Mouse (Mus musculus): ENCODE data around the gene Gm44965. TPM values are rescaled to one million over a fixed set of nuclear protein-coding genes. Genes with fewer than 3 reads are reported as not detected.

Gm44965 gene
- polyA plus RNA-seq, 1 experiment: 0.42 TPM

DNA sequence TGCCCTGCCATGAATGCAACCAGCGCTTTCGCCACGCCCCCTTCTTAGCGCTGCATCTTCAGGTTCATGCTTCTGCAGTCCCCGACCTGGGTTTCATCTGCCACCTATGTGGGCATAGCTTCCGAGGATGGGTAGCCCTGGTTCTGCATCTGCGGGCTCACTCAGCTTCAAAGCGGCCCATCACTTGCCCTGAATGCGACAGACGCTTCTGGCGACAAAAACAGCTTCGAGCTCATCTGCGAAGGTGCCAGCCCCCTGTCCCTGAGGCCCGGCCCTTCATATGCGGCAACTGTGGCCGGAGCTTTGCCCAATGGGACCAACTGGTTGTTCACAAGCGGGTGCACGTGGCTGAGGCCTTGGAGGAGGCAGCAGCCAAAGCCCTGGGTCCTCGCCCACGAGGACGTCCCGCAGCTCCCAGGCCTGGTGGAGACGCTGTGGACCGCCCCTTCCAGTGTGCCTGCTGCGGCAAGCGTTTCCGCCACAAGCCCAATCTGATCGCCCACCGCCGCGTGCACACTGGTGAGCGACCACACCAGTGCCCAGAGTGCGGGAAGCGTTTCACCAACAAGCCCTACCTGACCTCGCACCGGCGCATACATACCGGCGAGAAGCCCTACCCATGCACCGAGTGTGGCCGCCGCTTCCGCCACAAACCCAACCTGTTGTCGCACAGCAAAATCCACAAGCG lies 2.9 kb downstream of the Gm44965 start:
- peaks cover 2% of the 10 kb centered on the region for H3K36me3 ChIP-seq (ENCODE audit: control insufficient read depth, insufficient read depth, low read length)
- no peak overlapping the region for H3K27ac ChIP-seq (ENCODE audit: insufficient read depth, low read depth, low read length)
- no peak for TF ChIP-seq POLR2A (IDR thresholded peaks at IDR 0.05; ENCODE audit: low read depth, low read length)
- TF ChIP-seq CTCF (conservative IDR thresholded peaks at IDR 0.05; ENCODE audit: insufficient read depth, insufficient read length, low read depth, low read length): no peak

DNA sequence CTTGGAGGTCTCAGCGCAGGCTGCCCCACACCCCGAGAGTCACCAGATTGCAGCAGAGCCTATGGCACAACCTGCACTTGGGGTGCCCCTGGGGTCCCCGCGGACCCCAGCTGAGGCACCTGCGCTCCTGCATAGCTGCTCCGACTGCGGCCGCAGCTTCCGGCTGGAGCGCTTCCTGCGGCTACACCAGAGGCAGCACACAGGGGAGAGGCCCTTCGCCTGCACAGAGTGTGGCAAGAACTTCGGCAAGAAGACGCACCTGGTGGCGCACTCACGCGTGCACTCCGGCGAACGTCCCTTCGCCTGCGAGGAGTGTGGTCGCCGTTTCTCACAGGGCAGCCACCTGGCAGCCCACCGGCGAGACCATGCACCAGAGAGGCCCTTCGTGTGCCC lies 3.5 kb downstream of the Gm44965 start:
- Histone ChIP-seq H3K4me3 (ENCODE audit: insufficient read depth, low read depth, low read length) (no peak overlapping the region), H3K4me1 (ENCODE audit: control insufficient read depth, insufficient read depth, low read length) (peaks cover 18% of the 10 kb centered on the region), H3K27me3 (replicated peaks; ENCODE audit: control insufficient read depth, insufficient read depth, low read length) (no peaks in the 10 kb centered on the region), H3K36me3 (ENCODE audit: control insufficient read depth, insufficient read depth, low read length) (peaks cover 2% of the 10 kb centered on the region), H3K27ac (ENCODE audit: insufficient read depth, low read depth, low read length) (no peak overlapping the region)
- no peak for DNase-seq
- TF ChIP-seq CTCF (conservative IDR thresholded peaks at IDR 0.05; ENCODE audit: insufficient read depth, insufficient read length, low read depth, low read length): no peak
- TF ChIP-seq POLR2A (IDR thresholded peaks at IDR 0.05; ENCODE audit: low read depth, low read length): no peak
- WGBS: 98% methylated on average over 27 of the region's 27 CpGs

More for the DNA sequence above, 2.9 kb downstream of the Gm44965 start:
- peaks cover 19% of the 10 kb centered on the region for H3K4me1 ChIP-seq (ENCODE audit: control insufficient read depth, insufficient read depth, low read length)
- 95% methylated on average over 45 of the region's 45 CpGs for WGBS
- no peak overlapping the region for H3K4me3 ChIP-seq (ENCODE audit: insufficient read depth, low read depth, low read length)
- no peak for DNase-seq
- H3K27me3 ChIP-seq (replicated peaks; ENCODE audit: control insufficient read depth, insufficient read depth, low read length): no peaks in the 10 kb centered on the region

DNA sequence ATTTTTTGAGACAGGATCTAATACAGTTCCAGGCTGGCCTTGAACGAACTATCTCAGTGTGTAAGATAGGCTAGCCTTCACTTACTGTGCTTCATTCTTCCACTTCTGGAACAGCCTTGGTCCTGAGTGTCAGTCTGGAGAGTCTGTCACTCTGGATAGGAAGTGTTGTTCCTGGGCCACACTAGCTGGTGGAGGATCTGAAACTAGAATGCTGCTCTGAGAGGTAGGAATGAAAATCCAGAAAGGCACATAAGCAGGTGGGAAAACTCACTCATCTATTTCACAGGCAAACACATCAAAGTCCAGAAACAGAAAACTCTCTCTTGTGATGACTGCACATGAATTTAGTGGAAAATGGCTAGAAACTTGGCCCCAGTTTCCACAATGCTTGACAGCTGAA lies 6.9 kb downstream of the Gm44965 start:
- peak overlapping the region; percentile 89 for H3K27ac ChIP-seq (ENCODE audit: insufficient read depth, low read depth, low read length)
- WGBS: 88% methylated on average over 1 of the region's 1 CpGs
- TF ChIP-seq POLR2A (IDR thresholded peaks at IDR 0.05; ENCODE audit: low read depth, low read length) (no peak), CTCF (conservative IDR thresholded peaks at IDR 0.05; ENCODE audit: insufficient read depth, insufficient read length, low read depth, low read length) (no peak)
- peaks cover 11% of the 10 kb centered on the region; the same call in 1 of the 2 replicates for H3K4me1 ChIP-seq (ENCODE audit: control insufficient read depth, insufficient read depth, low read length)
- H3K4me3 ChIP-seq (ENCODE audit: insufficient read depth, low read depth, low read length): no peak overlapping the region
- peak; percentile 20 for DNase-seq
- H3K36me3 ChIP-seq (ENCODE audit: control insufficient read depth, insufficient read depth, low read length): peaks cover 2% of the 10 kb centered on the region
- H3K27me3 ChIP-seq (replicated peaks; ENCODE audit: control insufficient read depth, insufficient read depth, low read length): no peaks in the 10 kb centered on the region

DNA sequence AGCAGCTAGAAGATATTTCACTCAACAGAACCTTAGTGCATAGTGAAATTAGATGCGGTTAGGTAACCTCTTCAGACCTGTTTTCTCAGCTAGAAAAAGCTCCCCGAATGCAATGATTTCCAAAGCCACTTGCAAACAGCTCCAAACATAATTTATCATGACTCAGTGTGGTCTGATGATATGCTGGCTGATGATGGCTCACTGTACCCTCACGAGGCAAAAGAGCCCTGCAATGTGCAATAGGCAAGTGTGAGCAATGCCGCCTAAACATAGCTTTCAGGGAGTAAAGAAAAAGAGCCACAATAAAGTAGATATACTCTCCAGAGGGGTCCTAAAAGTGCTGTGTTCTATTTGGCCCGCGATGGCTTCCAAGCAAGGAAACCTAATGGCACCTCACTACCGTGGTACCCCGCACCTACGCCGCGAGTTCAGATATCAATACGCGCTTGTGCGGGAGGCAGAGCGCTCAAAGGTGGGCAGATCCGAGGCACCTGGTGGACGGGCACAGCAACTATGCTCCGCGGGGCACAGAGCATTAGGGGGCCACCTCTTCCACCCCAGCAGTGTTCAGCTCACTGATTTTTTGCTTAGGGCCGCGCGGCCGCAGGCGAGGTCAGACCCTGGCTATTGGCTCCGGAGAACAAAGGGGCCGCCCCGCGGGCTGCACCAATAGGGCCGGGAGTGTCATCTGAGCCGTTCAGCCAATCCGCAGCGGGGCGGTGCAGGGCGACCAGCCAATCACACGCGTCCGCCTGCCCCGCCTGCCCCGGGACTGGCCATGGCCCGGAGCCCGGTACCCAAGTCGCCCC lies 7.7 kb downstream of the Gm44965 start, which contains the start of gene Zfp775:
TSS of gene Zfp775 (plus strand) at position 793 of the 809 bp plus-strand sequence.
- 5% methylated on average over 42 of the region's 42 CpGs for WGBS
- DNase-seq: peak; percentile 99
- peak within 1 kb of the TSS; percentile 87 for H3K4me3 ChIP-seq (ENCODE audit: insufficient read depth, low read depth, low read length)
- H3K27me3 ChIP-seq (replicated peaks; ENCODE audit: control insufficient read depth, insufficient read depth, low read length): no peaks in the 10 kb centered on the region
- peaks cover 2% of the 10 kb centered on the region for H3K36me3 ChIP-seq (ENCODE audit: control insufficient read depth, insufficient read depth, low read length)
- TF ChIP-seq CTCF (conservative IDR thresholded peaks at IDR 0.05; ENCODE audit: insufficient read depth, insufficient read length, low read depth, low read length) (no peak), POLR2A (IDR thresholded peaks at IDR 0.05; ENCODE audit: low read depth, low read length) (peak; percentile 12)
- peak within 1 kb of the TSS; percentile 95 for H3K27ac ChIP-seq (ENCODE audit: insufficient read depth, low read depth, low read length)
- H3K4me1 ChIP-seq (ENCODE audit: control insufficient read depth, insufficient read depth, low read length): peaks cover 11% of the 10 kb centered on the region; the same call in 1 of the 2 replicates

DNA sequence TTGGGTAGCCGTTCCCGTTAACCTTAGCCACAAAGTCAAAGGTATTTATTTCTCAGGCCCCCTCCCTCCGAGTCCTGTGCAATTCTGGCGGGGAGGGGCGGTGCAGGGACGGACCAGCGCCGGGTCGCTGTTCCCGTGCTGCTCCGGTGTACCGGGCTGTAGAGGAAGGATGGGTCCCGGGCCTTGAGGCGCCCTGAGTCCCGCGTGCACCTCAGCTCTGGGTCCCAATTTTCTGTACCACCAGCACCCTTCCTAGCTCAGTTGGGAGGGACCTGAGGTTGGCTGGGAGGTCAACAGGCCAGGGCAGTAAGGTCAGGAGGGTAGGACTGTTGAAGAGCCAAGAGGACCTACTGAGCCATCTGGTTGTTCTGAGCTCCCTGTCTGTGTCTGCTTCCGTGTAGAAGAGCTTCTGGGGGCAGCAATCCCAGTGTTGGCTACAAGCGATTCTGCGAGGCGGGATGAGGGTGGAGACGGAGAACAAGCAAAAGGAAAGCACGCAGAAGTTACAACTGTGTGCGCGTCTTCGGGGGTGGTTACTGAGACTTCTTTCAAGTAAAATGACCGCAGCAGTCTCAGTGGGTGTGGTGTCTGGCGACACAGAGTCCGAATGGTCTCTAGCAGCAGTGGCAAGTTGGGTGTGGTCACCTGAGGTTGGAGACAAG lies 8.5 kb downstream of the Gm44965 start:
- H3K27ac ChIP-seq (ENCODE audit: insufficient read depth, low read depth, low read length): peak overlapping the region; percentile 95
- no peak for TF ChIP-seq POLR2A (IDR thresholded peaks at IDR 0.05; ENCODE audit: low read depth, low read length)
- no peak for TF ChIP-seq CTCF (conservative IDR thresholded peaks at IDR 0.05; ENCODE audit: insufficient read depth, insufficient read length, low read depth, low read length)
- no peaks in the 10 kb centered on the region for H3K27me3 ChIP-seq (replicated peaks; ENCODE audit: control insufficient read depth, insufficient read depth, low read length)
- H3K4me3 ChIP-seq (ENCODE audit: insufficient read depth, low read depth, low read length): peak overlapping the region; percentile 87
- peaks cover 11% of the 10 kb centered on the region; the same call in 1 of the 2 replicates for H3K4me1 ChIP-seq (ENCODE audit: control insufficient read depth, insufficient read depth, low read length)
- WGBS: under 1% methylated on average over 28 of the region's 28 CpGs
- peak; percentile 64 for DNase-seq
- peaks cover 2% of the 10 kb centered on the region for H3K36me3 ChIP-seq (ENCODE audit: control insufficient read depth, insufficient read depth, low read length)

DNA sequence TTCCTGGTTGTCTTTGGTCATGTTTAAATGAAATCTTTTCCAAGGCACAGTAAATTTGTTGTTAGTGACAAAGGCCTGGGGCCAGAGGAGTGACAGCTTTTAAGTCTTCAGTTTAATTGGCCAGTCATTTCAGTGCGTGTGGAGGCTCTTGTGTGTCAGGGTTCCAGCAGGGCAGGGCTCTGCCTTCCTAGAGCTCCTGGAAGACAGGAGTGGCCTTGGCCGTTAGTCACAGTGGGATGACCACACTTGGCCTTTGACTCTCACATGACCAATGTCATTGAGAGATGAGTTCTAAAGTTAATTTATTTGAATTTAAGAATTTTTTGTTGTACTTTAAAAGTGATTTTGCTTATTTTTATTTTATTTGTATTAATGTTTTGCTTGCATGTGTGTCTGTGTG lies 14.4 kb downstream of the Gm44965 start:
- no peaks in the 10 kb centered on the region; the same call in 1 of the 2 replicates for H3K4me1 ChIP-seq (ENCODE audit: control insufficient read depth, insufficient read depth, low read length)
- H3K27ac ChIP-seq (ENCODE audit: insufficient read depth, low read depth, low read length): no peak overlapping the region
- no peaks in the 10 kb centered on the region for H3K27me3 ChIP-seq (replicated peaks; ENCODE audit: control insufficient read depth, insufficient read depth, low read length)
- DNase-seq: peak; percentile 53
- no peaks in the 10 kb centered on the region for H3K36me3 ChIP-seq (ENCODE audit: control insufficient read depth, insufficient read depth, low read length)
- H3K4me3 ChIP-seq (ENCODE audit: insufficient read depth, low read depth, low read length): no peak overlapping the region
- WGBS: 41% methylated on average over 2 of the region's 2 CpGs
- no peak for TF ChIP-seq POLR2A (IDR thresholded peaks at IDR 0.05; ENCODE audit: low read depth, low read length)
- no peak for TF ChIP-seq CTCF (conservative IDR thresholded peaks at IDR 0.05; ENCODE audit: insufficient read depth, insufficient read length, low read depth, low read length)
